Comparison of ENCODE assay signal across 8 mouse cellular contexts in the genomic region with DNA sequence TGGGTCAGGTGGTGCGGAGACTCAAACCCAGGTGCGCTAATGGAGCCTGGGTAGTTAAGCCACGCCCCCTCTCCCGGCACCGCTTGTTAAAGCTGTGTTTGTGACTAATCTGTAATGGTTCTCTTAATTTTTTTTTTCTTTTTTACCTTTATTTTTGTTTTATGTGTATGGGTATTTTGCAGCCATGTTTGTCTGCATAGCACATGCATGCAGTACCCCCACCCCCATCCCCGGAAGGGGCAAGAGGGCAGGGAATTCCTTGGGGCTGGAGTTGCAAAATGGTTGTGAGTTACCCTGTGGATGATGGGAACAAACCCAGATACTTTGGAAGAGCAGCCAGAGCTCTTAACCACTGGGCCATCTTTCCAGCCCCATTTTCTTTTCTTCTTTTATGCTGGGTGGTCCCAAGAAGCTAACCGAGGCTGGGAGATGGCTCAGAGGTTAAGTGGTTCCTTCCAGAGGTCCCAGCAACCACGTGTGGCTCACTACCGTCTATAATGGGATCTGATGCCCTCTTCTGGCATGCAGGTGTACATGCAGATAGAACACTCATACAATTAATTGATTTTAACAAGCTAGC. TPM values are rescaled to one million over a fixed set of nuclear protein-coding genes. Genes with fewer than 3 reads are reported as not detected.
DNase-seq lines count a peak whose midpoint lies in the region; ATAC-seq and TF ChIP-seq lines count a peak whose summit lies in the region.

No protein-coding gene starts in this region.

- TF ChIP-seq CTCF in midbrain, postnatal 0 days (IDR thresholded peaks at IDR 0.05), result peak; percentile 63

- no peaks in the 10 kb centered on the region for H3K36me3 ChIP-seq in megakaryocyte, embryonic 14.5 days (replicated peaks; ENCODE audit: low read length)
- H3K36me3 ChIP-seq in hindbrain, embryonic 11.5 days (ENCODE audit: control insufficient read depth, insufficient read depth, low read length), result no peaks in the 10 kb centered on the region
- H3K36me3 ChIP-seq in midbrain, postnatal 0 days (ENCODE audit: insufficient read depth, low read length), result no peaks in the 10 kb centered on the region

- peaks cover 24% of the 10 kb centered on the region for H3K4me1 ChIP-seq in megakaryocyte, embryonic 14.5 days
- H3K4me1 ChIP-seq in hindbrain, embryonic 11.5 days (replicated peaks; ENCODE audit: control insufficient read depth, insufficient read depth, low read length), result no peaks in the 10 kb centered on the region
- H3K4me1 ChIP-seq in midbrain, postnatal 0 days (ENCODE audit: insufficient read depth, low read length), result no peaks in the 10 kb centered on the region

- no peak overlapping the region for H3K4me2 ChIP-seq in hindbrain, embryonic 11.5 days (replicated peaks; ENCODE audit: low read depth, low read length)
- H3K4me2 ChIP-seq in midbrain, postnatal 0 days (ENCODE audit: low read depth, low read length, poor library complexity, severe bottlenecking), result peak overlapping the region; percentile 22; the same call in 1 of the 2 replicates

- no peak overlapping the region for H3K27ac ChIP-seq in hindbrain, embryonic 11.5 days (ENCODE audit: low read depth, low read length)
- no peak overlapping the region for H3K27ac ChIP-seq in midbrain, postnatal 0 days (ENCODE audit: low read depth, low read length)

- WGBS in hindbrain, embryonic 11.5 days, result 9% methylated on average over 9 of the region's 9 CpGs
- 11% methylated on average over 9 of the region's 9 CpGs for WGBS in midbrain, postnatal 0 days

- H3K9ac ChIP-seq in hindbrain, embryonic 11.5 days (ENCODE audit: low read depth, low read length), result no peak overlapping the region
- no peak overlapping the region for H3K9ac ChIP-seq in midbrain, postnatal 0 days (replicated peaks; ENCODE audit: low read length, poor library complexity, severe bottlenecking)

- DNase-seq in adrenal gland, postnatal 14 days, result peak; percentile 48
- DNase-seq in adrenal gland, adult 18-20 months (ENCODE audit: low spot score in 2 of 2), result no peak
- DNase-seq in hindbrain, embryonic 11.5 days (ENCODE audit: low spot score), result peak; percentile 40
- no peak for DNase-seq in midbrain, postnatal 0 days (ENCODE audit: low spot score)
- no peak for DNase-seq in spleen, adult 12 weeks (ENCODE audit: low spot score)
- DNase-seq in layer of hippocampus, adult 8-10 months (ENCODE audit: low spot score in 2 of 2), result no peak

- peak overlapping the region; percentile 82 for H3K4me3 ChIP-seq in megakaryocyte, embryonic 14.5 days (replicated peaks)
- no peak overlapping the region for H3K4me3 ChIP-seq in hindbrain, embryonic 11.5 days (ENCODE audit: low read depth, low read length)
- no peak overlapping the region for H3K4me3 ChIP-seq in midbrain, postnatal 0 days (ENCODE audit: low read depth, low read length)

- no peaks in the 10 kb centered on the region for H3K9me3 ChIP-seq in megakaryocyte, embryonic 14.5 days
- no peaks in the 10 kb centered on the region for H3K9me3 ChIP-seq in hindbrain, embryonic 11.5 days (ENCODE audit: control insufficient read depth, low read length)
- no peaks in the 10 kb centered on the region for H3K9me3 ChIP-seq in midbrain, postnatal 0 days (ENCODE audit: low read length)

- peaks cover 13% of the 10 kb centered on the region for H3K27me3 ChIP-seq in megakaryocyte, embryonic 14.5 days (replicated peaks)
- H3K27me3 ChIP-seq in hindbrain, embryonic 11.5 days (ENCODE audit: control insufficient read depth, insufficient read depth, low read length), result no peaks in the 10 kb centered on the region
- no peaks in the 10 kb centered on the region for H3K27me3 ChIP-seq in midbrain, postnatal 0 days (ENCODE audit: insufficient read depth, low read length)

- no peak for ATAC-seq in megakaryocyte, adult 5-6 weeks (ENCODE audit: poor library complexity, severe bottlenecking)
- ATAC-seq in hindbrain, embryonic 11.5 days (ENCODE audit: low FRiP score), result no peak
- ATAC-seq in midbrain, postnatal 0 days (ENCODE audit: low FRiP score), result no peak

RNA-seq across cellular contexts. Expression of a gene that starts 12.2 kb away (rescaled TPM):
- 18.5 and 19.9 TPM in 2 replicates for total RNA-seq in adrenal gland, postnatal 14 days (2021)
- total RNA-seq in adrenal gland, adult 18-20 months (2021), result 10 to 100 TPM; 10.4 to 10.6 TPM
- 5.3 and 8.2 TPM in 2 replicates for polyA plus RNA-seq in megakaryocyte, embryonic 14.5 days (2012; ENCODE audit: insufficient read depth, low replicate concordance)
- not detected in 2 replicates for total RNA-seq in megakaryocyte, adult 5-6 weeks (2015)
- total RNA-seq in megakaryocyte, adult 5-6 weeks (2017), result not detected in 2 replicates
- polyA plus RNA-seq in hindbrain, embryonic 11.5 days (2014; fragmentation: Nextera tagmentation; extraction: Ambion mirVana), result 59.5 and 64.9 TPM in 2 replicates
- 27.8 and 31.8 TPM in 2 replicates for total RNA-seq in midbrain, postnatal 0 days (2014; rRNA removed)
- polyA plus RNA-seq in midbrain, postnatal 0 days (2015; fragmentation: Nextera tagmentation; extraction: Ambion mirVana), result 17.7 and 19.5 TPM in 2 replicates
- 10 to 100 TPM; 29.6 to 31.8 (median 30.0) TPM for total RNA-seq in layer of hippocampus, adult 8-10 months (2022)

RNA-seq across cellular contexts. Expression of a gene that starts 20.5 kb away (rescaled TPM):
- total RNA-seq in adrenal gland, postnatal 14 days (2021), result 7.1 and 13.9 TPM in 2 replicates
- 1 to 10 TPM; 2.5 to 8.4 TPM for total RNA-seq in adrenal gland, adult 18-20 months (2021)
- polyA plus RNA-seq in megakaryocyte, embryonic 14.5 days (2012; ENCODE audit: insufficient read depth, low replicate concordance), result not detected in 2 replicates
- total RNA-seq in megakaryocyte, adult 5-6 weeks (2015), result not detected in 2 replicates
- total RNA-seq in megakaryocyte, adult 5-6 weeks (2017), result 0.11 TPM in 1 of 2 replicates, not detected in the other
- 1.2 and 3.3 TPM in 2 replicates for polyA plus RNA-seq in hindbrain, embryonic 11.5 days (2014; fragmentation: Nextera tagmentation; extraction: Ambion mirVana)
- total RNA-seq in midbrain, postnatal 0 days (2014; rRNA removed), result 0.61 and 0.88 TPM in 2 replicates
- 1.3 and 1.6 TPM in 2 replicates for polyA plus RNA-seq in midbrain, postnatal 0 days (2015; fragmentation: Nextera tagmentation; extraction: Ambion mirVana)
- total RNA-seq in layer of hippocampus, adult 8-10 months (2022), result under 1 TPM in 3 of 4 experiments, not detected in 1; 0.31 to 0.39 (median 0.34) TPM

RNA-seq across cellular contexts. Expression of a gene that starts 25.9 kb away (rescaled TPM):
- total RNA-seq in adrenal gland, postnatal 14 days (2021), result not detected in 2 replicates
- not detected for total RNA-seq in adrenal gland, adult 18-20 months (2021)
- not detected in 2 replicates for polyA plus RNA-seq in megakaryocyte, embryonic 14.5 days (2012; ENCODE audit: insufficient read depth, low replicate concordance)
- not detected in 2 replicates for total RNA-seq in megakaryocyte, adult 5-6 weeks (2015)
- not detected in 2 replicates for total RNA-seq in megakaryocyte, adult 5-6 weeks (2017)
- polyA plus RNA-seq in hindbrain, embryonic 11.5 days (2014; fragmentation: Nextera tagmentation; extraction: Ambion mirVana), result 10.2 and 12.4 TPM in 2 replicates
- 17.7 and 21.1 TPM in 2 replicates for total RNA-seq in midbrain, postnatal 0 days (2014; rRNA removed)
- polyA plus RNA-seq in midbrain, postnatal 0 days (2015; fragmentation: Nextera tagmentation; extraction: Ambion mirVana), result 8.5 and 9.2 TPM in 2 replicates
- total RNA-seq in layer of hippocampus, adult 8-10 months (2022), result under 1 TPM in 1 of 4 experiments, not detected in 3; 0.21 TPM

RNA-seq across cellular contexts. Expression of a gene that starts 39.1 kb away (rescaled TPM):
- 6.3 and 6.9 TPM in 2 replicates for total RNA-seq in adrenal gland, postnatal 14 days (2021)
- not detected for total RNA-seq in adrenal gland, adult 18-20 months (2021)
- polyA plus RNA-seq in megakaryocyte, embryonic 14.5 days (2012; ENCODE audit: insufficient read depth, low replicate concordance), result 27.8 and 75.4 TPM in 2 replicates
- 27.1 and 37.2 TPM in 2 replicates for total RNA-seq in megakaryocyte, adult 5-6 weeks (2015)
- 27.9 and 28.3 TPM in 2 replicates for total RNA-seq in megakaryocyte, adult 5-6 weeks (2017)
- 19.1 and 22.9 TPM in 2 replicates for polyA plus RNA-seq in hindbrain, embryonic 11.5 days (2014; fragmentation: Nextera tagmentation; extraction: Ambion mirVana)
- total RNA-seq in midbrain, postnatal 0 days (2014; rRNA removed), result 1.6 and 4.1 TPM in 2 replicates
- polyA plus RNA-seq in midbrain, postnatal 0 days (2015; fragmentation: Nextera tagmentation; extraction: Ambion mirVana), result 1.4 and 2.1 TPM in 2 replicates
- under 1 TPM; 0.33 to 0.66 (median 0.46) TPM for total RNA-seq in layer of hippocampus, adult 8-10 months (2022)

RNA-seq across cellular contexts. Expression of a gene that starts 58.5 kb away (rescaled TPM):
- total RNA-seq in adrenal gland, postnatal 14 days (2021), result 6.5 and 25.2 TPM in 2 replicates
- under 1 TPM; 0.51 to 0.56 TPM for total RNA-seq in adrenal gland, adult 18-20 months (2021)
- polyA plus RNA-seq in megakaryocyte, embryonic 14.5 days (2012; ENCODE audit: insufficient read depth, low replicate concordance), result not detected in 2 replicates
- total RNA-seq in megakaryocyte, adult 5-6 weeks (2015), result not detected in 2 replicates
- total RNA-seq in megakaryocyte, adult 5-6 weeks (2017), result not detected in 2 replicates
- 17.2 and 20.9 TPM in 2 replicates for polyA plus RNA-seq in hindbrain, embryonic 11.5 days (2014; fragmentation: Nextera tagmentation; extraction: Ambion mirVana)
- 9.8 and 11.2 TPM in 2 replicates for total RNA-seq in midbrain, postnatal 0 days (2014; rRNA removed)
- 8.0 and 9.1 TPM in 2 replicates for polyA plus RNA-seq in midbrain, postnatal 0 days (2015; fragmentation: Nextera tagmentation; extraction: Ambion mirVana)
- total RNA-seq in layer of hippocampus, adult 8-10 months (2022), result 1 to 10 TPM in 3 of 4 experiments, under 1 TPM in 1; 0.96 to 1.9 (median 1.4) TPM

Comparison
In these comparisons a context has a peak if more than half of its experiments do, and no peak if none do; other contexts are left out.
1. DNase-seq: peak in adrenal gland, postnatal 14 days (single experiment) and hindbrain, embryonic 11.5 days (single experiment); none in adrenal gland, adult 18-20 months (0 of 2), midbrain, postnatal 0 days (single experiment), spleen, adult 12 weeks (single experiment) and layer of hippocampus, adult 8-10 months (0 of 2).
2. RNA of a gene that starts 12.2 kb away (total RNA-seq): 27.8 to 31.8 TPM in midbrain, postnatal 0 days, 29.6 to 31.8 TPM in layer of hippocampus, adult 8-10 months, 18.5 to 19.9 TPM in adrenal gland, postnatal 14 days and 10.4 to 10.6 TPM in adrenal gland, adult 18-20 months; not detected in megakaryocyte, adult 5-6 weeks; every median in the first group is over 10 times any median in the second.
3. RNA of a gene that starts 25.9 kb away (total RNA-seq): 17.7 to 21.1 TPM in midbrain, postnatal 0 days; 0.21 TPM in layer of hippocampus, adult 8-10 months, not detected in adrenal gland, postnatal 14 days, not detected in adrenal gland, adult 18-20 months and not detected in megakaryocyte, adult 5-6 weeks; every median in the first group is over 10 times any median in the second.